Mouse (Mus musculus) E14TG2a.4 (cell line): ENCODE data around the gene Wiz.

Source experiments
- H3K27me3 ChIP-seq: 2 replicates; pipeline ENCODE4 v1.6.1; 2014; ENCODE audit warnings: low read length, control low read depth; ENCODE audit not compliant: insufficient read depth
- H3K36me3 ChIP-seq: 2 replicates; pipeline ENCODE4 v1.6.1; 2014; ENCODE audit warnings: low read length, control low read depth; ENCODE audit not compliant: insufficient read depth
- H3K4me1 ChIP-seq: replicated peaks from 2 replicates; pipeline ENCODE4 v1.6.1; 2014; ENCODE audit warnings: low read depth, low read length, control low read depth
- H3K4me3 ChIP-seq: replicated peaks from 2 replicates; pipeline ENCODE4 v1.5.1; 2014; ENCODE audit warnings: mild to moderate bottlenecking, low read length
- H3K9me3 ChIP-seq: 2 replicates; pipeline ENCODE4 v1.6.1; 2014; ENCODE audit warnings: low read length, control low read depth
- CTCF ChIP-seq: conservative IDR thresholded peaks from 2 replicates; pipeline ENCODE4 v1.5.1; 2014; ENCODE audit warnings: low read length
- NANOG ChIP-seq: IDR thresholded peaks from 2 replicates; pipeline ENCODE4 v1.6.1; 2014; ENCODE audit warnings: borderline replicate concordance, low read length, mixed read lengths
- POU5F1 ChIP-seq: IDR thresholded peaks from 2 replicates; pipeline ENCODE4 v1.6.1; 2014; ENCODE audit warnings: low read length, borderline replicate concordance

Wiz gene

GRCm38 (mm10) chr17:32387986-32388369 is 1.3 kb downstream of the Wiz start:
- H3K36me3 ChIP-seq, result peaks cover 6% of the 10 kb centered on the region
- H3K4me3 ChIP-seq, result peak overlapping the region; percentile 88
- peaks cover 45% of the 10 kb centered on the region for H3K4me1 ChIP-seq
- H3K27me3 ChIP-seq, result peaks cover 57% of the 10 kb centered on the region
- TF ChIP-seq POU5F1 (no peak), NANOG (no peak), CTCF (no peak)
- H3K9me3 ChIP-seq, result no peaks in the 10 kb centered on the region

DNA sequence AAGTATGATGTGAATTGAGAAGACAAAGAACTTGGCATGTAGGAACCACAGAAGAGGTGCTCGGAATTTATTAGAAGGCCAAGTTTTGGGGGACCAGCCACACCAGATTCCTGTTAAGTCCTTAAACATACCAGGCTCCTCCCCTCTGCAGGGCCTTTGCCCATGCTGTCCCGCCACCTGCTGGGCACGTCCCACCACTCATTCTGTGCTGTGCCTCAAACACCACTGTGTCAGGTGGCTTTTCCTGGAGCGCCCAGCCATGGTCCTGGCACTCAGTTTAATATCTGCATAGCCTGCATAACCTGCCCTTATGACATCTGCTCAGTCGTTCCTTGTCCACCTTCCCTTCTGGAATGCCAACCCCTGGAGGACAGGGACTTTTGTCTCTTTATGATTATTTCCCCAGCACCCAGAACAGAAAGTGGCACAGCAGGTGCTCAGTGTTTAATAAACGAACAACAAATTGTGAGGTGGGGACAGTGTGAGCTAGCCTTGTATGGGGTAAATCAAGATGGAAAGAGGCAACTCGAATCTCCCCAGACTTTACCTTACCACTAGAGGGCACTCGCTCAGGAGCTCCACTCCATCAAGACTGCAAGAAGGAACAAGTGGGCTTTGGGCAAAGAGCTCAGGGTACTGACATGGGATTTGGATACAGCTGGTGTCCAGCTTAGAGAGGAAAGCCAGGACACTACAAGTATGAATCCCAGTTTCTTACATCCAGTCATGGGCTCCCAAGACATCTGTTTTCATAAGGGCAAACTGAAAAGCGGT is 2.4 kb downstream of the Wiz start:
- Histone ChIP-seq H3K9me3 (no peaks in the 10 kb centered on the region), H3K4me3 (no peak overlapping the region), H3K36me3 (peaks cover 6% of the 10 kb centered on the region), H3K4me1 (peaks cover 41% of the 10 kb centered on the region), H3K27me3 (peaks cover 45% of the 10 kb centered on the region)
- TF ChIP-seq NANOG (no peak), CTCF (peak; percentile 71)

DNA sequence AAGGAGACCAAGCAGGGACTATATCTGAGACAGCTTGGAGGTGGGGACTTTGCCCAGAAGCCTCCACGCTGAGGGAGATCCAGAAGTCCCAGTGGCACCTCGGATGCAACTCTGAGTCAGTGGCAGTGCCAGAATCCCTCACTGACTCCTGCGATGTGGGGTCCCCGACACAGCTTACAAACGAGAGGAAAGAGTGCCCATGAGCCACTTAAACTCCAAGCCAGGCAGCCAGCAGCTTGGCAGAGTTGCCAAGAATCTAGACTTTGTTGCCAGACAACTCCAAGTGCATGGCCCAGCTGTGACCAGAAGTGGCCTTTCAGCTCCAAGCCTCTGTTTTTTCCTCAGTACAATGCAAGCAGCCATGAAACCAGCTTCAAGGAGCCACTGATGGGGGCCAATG is 5.6 kb downstream of the Wiz start:
- TF ChIP-seq NANOG (no peak), POU5F1 (no peak), CTCF (no peak)
- Histone ChIP-seq H3K4me1 (peaks cover 29% of the 10 kb centered on the region), H3K4me3 (no peak overlapping the region), H3K36me3 (peaks cover 6% of the 10 kb centered on the region), H3K27me3 (peaks cover 31% of the 10 kb centered on the region), H3K9me3 (no peaks in the 10 kb centered on the region)

GRCm38 (mm10) chr17:32382576-32382975 is 6.7 kb downstream of the Wiz start:
- Histone ChIP-seq H3K9me3 (no peaks in the 10 kb centered on the region), H3K27me3 (peaks cover 23% of the 10 kb centered on the region), H3K4me3 (no peak overlapping the region), H3K4me1 (peaks cover 21% of the 10 kb centered on the region), H3K36me3 (peaks cover 6% of the 10 kb centered on the region)
- no peak for TF ChIP-seq POU5F1
- no peak for TF ChIP-seq NANOG
- no peak for TF ChIP-seq CTCF

- Histone ChIP-seq H3K27me3 (peaks cover 6% of the 10 kb centered on the region; the same call in 1 of the 2 replicates), H3K36me3 (peaks cover 2% of the 10 kb centered on the region), H3K4me3 (no peak overlapping the region), H3K4me1 (peaks cover 23% of the 10 kb centered on the region), H3K9me3 (no peaks in the 10 kb centered on the region)
- TF ChIP-seq POU5F1 (no peak), CTCF (no peak), NANOG (no peak)
Observed at GRCm38 (mm10) chr17:32378786-32379185, 10.5 kb downstream of the Wiz start.

DNA sequence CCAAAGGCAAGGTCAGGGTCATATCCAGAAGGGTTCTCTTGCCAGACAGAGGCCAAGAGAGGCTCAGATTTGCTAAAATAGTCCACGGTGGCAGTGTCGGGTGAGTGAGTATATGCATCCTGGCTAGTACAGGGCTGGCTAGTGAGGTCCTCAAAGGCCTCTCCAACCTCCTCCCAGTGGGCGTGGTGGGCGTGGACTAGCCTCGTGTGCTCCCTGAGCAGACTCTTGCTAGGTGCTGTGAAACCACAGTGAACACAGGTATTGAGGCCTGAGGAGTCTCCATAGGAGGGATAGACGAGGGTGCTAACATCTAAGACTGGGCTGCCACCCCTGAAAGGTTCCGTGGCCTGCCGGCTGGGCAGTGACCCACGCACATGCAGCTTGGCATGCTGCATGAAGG is 12.1 kb downstream of the Wiz start:
- Histone ChIP-seq H3K4me1 (peaks cover 16% of the 10 kb centered on the region), H3K36me3 (no peaks in the 10 kb centered on the region), H3K27me3 (0 out of 2 replicates have a peak, but pooled peaks cover 2% of the 10 kb centered on the region), H3K9me3 (no peaks in the 10 kb centered on the region), H3K4me3 (no peak overlapping the region)
- TF ChIP-seq CTCF, result no peak
- no peak for TF ChIP-seq NANOG
- no peak for TF ChIP-seq POU5F1

DNA sequence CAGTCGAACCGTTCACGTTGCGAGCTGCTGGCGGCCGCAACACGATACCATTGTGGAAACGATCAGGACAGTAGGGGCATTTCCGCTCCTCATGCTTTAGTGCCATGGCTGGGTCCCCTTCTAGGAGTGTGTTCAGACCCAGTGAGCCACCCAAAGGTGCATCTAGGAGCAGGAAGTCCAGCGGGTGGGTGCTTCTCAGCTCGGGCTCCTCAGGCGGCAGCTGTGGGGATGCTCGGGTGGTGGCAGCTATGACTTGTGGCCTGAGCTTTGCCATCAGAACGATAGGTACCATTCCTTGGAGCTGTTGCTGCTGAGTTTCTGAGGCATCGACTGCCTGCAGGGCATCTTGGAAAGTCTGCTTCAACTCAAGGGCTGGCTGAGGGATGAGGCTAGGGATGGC is 12.8 kb downstream of the Wiz start:
- no peaks in the 10 kb centered on the region for H3K9me3 ChIP-seq
- peaks cover 16% of the 10 kb centered on the region for H3K4me1 ChIP-seq
- H3K36me3 ChIP-seq, result no peaks in the 10 kb centered on the region
- no peak overlapping the region for H3K4me3 ChIP-seq
- H3K27me3 ChIP-seq, result 0 out of 2 replicates have a peak, but pooled peaks cover 2% of the 10 kb centered on the region
- TF ChIP-seq POU5F1 (no peak), CTCF (no peak), NANOG (no peak)

GRCm38 (mm10) chr17:32368991-32369578 is 20.2 kb downstream of the Wiz start:
- Histone ChIP-seq H3K36me3 (no peaks in the 10 kb centered on the region), H3K9me3 (no peaks in the 10 kb centered on the region), H3K4me1 (peaks cover 25% of the 10 kb centered on the region), H3K27me3 (no peaks in the 10 kb centered on the region), H3K4me3 (no peak overlapping the region)
- TF ChIP-seq POU5F1, result no peak
- no peak for TF ChIP-seq CTCF
- TF ChIP-seq NANOG, result no peak

GRCm38 (mm10) chr17:32367706-32368105 is 21.5 kb downstream of the Wiz start:
- no peak for TF ChIP-seq CTCF
- TF ChIP-seq POU5F1, result no peak
- TF ChIP-seq NANOG, result no peak
- peaks cover 4% of the 10 kb centered on the region for H3K36me3 ChIP-seq

More at GRCm38 (mm10) chr17:32367706-32368105, 21.5 kb downstream of the Wiz start:
- H3K9me3 ChIP-seq, result no peaks in the 10 kb centered on the region
- no peaks in the 10 kb centered on the region for H3K27me3 ChIP-seq
- peaks cover 35% of the 10 kb centered on the region for H3K4me1 ChIP-seq
- H3K4me3 ChIP-seq, result no peak overlapping the region
